Mouse (Mus musculus) kidney, adult 18-20 months (tissue): Measurements from ENCODE around the gene Twist2.

ENCODE experiments used
- DNase-seq: peaks from one replicate; pipeline ENCODE4 v3.0.0; 2021

Twist2 gene

GRCm38 (mm10) chr1:91820531-91820930 is 19.3 kb downstream of the Twist2 start:
- no peak for DNase-seq

GRCm38 (mm10) chr1:91822316-91822824 is 21.1 kb downstream of the Twist2 start:
- DNase-seq = no peak

- DNase-seq = no peak
Observed at GRCm38 (mm10) chr1:91823530-91823929, 22.3 kb downstream of the Twist2 start.

GRCm38 (mm10) chr1:91823951-91824350 is 22.7 kb downstream of the Twist2 start:
- DNase-seq = no peak

GRCm38 (mm10) chr1:91825261-91825660 is 24.0 kb downstream of the Twist2 start:
- no peak for DNase-seq

- DNase-seq = no peak
Observed at GRCm38 (mm10) chr1:91831978-91832377, 30.7 kb downstream of the Twist2 start.

- no peak for DNase-seq
Observed at GRCm38 (mm10) chr1:91839557-91839956, 38.3 kb downstream of the Twist2 start.

- no peak for DNase-seq
Observed at GRCm38 (mm10) chr1:91839979-91840378, 38.7 kb downstream of the Twist2 start.

GRCm38 (mm10) chr1:91844236-91844635 is 43.0 kb downstream of the Twist2 start:
- DNase-seq = no peak

GRCm38 (mm10) chr1:91844681-91845379 is 43.6 kb downstream of the Twist2 start:
- DNase-seq = no peak

- no peak for DNase-seq
Observed at GRCm38 (mm10) chr1:91845380-91845957, 44.2 kb downstream of the Twist2 start.

- DNase-seq = no peak
Observed at GRCm38 (mm10) chr1:91851300-91851699, 50.0 kb downstream of the Twist2 start.

- no peak for DNase-seq
Observed at GRCm38 (mm10) chr1:91856771-91857664, 55.8 kb downstream of the Twist2 start.

- DNase-seq = no peak
Observed at GRCm38 (mm10) chr1:91858101-91858790, 57.0 kb downstream of the Twist2 start.

GRCm38 (mm10) chr1:91858901-91859300 is 57.6 kb downstream of the Twist2 start:
- no peak for DNase-seq

- DNase-seq = no peak
Observed at GRCm38 (mm10) chr1:91861511-91861910, 60.2 kb downstream of the Twist2 start.

- no peak for DNase-seq
Observed at GRCm38 (mm10) chr1:91866001-91866400, 64.7 kb downstream of the Twist2 start.

- no peak for DNase-seq
Observed at GRCm38 (mm10) chr1:91871101-91871500, 69.8 kb downstream of the Twist2 start.

GRCm38 (mm10) chr1:91872388-91873059 is 71.3 kb downstream of the Twist2 start:
- peak; percentile 22 for DNase-seq

- DNase-seq = no peak
Observed at GRCm38 (mm10) chr1:91873572-91874285, 72.5 kb downstream of the Twist2 start.

GRCm38 (mm10) chr1:91874633-91875032 is 73.4 kb downstream of the Twist2 start:
- peak; percentile 79 for DNase-seq
